ENCODE assay signal across 18 mouse cellular contexts in genomic region chr2:72129612-72130311, GRCm38 (mm10).
DNase-seq lines count a peak whose midpoint lies in the region; ATAC-seq and TF ChIP-seq lines count a peak whose summit lies in the region.
"Had no signal": no experiment of that assay in that cellular context is flagged by ENCODE, and none has a peak within 500 bp of the region (broad histone marks: within the 10 kb centered on the region; RNA-seq: fewer than 3 reads in every experiment).

No protein-coding gene starts in this region.

- no peak overlapping the region for H3K9ac ChIP-seq in midbrain, embryonic 14.5 days (replicated peaks; ENCODE audit: low read length)
- H3K9ac ChIP-seq in midbrain, embryonic 11.5 days (ENCODE audit: low read length) = no peak overlapping the region
- no peak overlapping the region for H3K9ac ChIP-seq in midbrain, embryonic 15.5 days
- H3K9ac ChIP-seq in midbrain, postnatal 0 days (replicated peaks; ENCODE audit: low read length, poor library complexity, severe bottlenecking) = no peak overlapping the region
- H3K9ac ChIP-seq: embryonic facial prominence, embryonic 12.5 days; forebrain, embryonic 13.5 days; forebrain, embryonic 15.5 days had no signal

- H3K36me3 ChIP-seq in midbrain, embryonic 14.5 days (ENCODE audit: control insufficient read depth, insufficient read depth, low read length) = no peaks in the 10 kb centered on the region
- no peaks in the 10 kb centered on the region for H3K36me3 ChIP-seq in midbrain, embryonic 11.5 days (ENCODE audit: control insufficient read depth, insufficient read depth, low read length)
- no peaks in the 10 kb centered on the region for H3K36me3 ChIP-seq in midbrain, embryonic 15.5 days (replicated peaks)
- no peaks in the 10 kb centered on the region for H3K36me3 ChIP-seq in midbrain, postnatal 0 days (ENCODE audit: insufficient read depth, low read length)
- H3K36me3 ChIP-seq: embryonic facial prominence, embryonic 10.5 days; embryonic facial prominence, embryonic 12.5 days; forebrain, embryonic 15.5 days had no signal

- H3K4me2 ChIP-seq in midbrain, embryonic 14.5 days (ENCODE audit: low read length) = no peak overlapping the region
- H3K4me2 ChIP-seq in midbrain, embryonic 11.5 days = no peak overlapping the region
- no peak overlapping the region for H3K4me2 ChIP-seq in midbrain, embryonic 15.5 days
- no peak overlapping the region for H3K4me2 ChIP-seq in midbrain, postnatal 0 days (ENCODE audit: low read depth, low read length, poor library complexity, severe bottlenecking)
- H3K4me2 ChIP-seq: embryonic facial prominence, embryonic 12.5 days; forebrain, embryonic 13.5 days; forebrain, embryonic 15.5 days had no signal

- H3K9me3 ChIP-seq in midbrain, embryonic 14.5 days (ENCODE audit: control insufficient read depth, low read length) = no peaks in the 10 kb centered on the region
- no peaks in the 10 kb centered on the region for H3K9me3 ChIP-seq in midbrain, embryonic 11.5 days (ENCODE audit: control insufficient read depth, low read length)
- no peaks in the 10 kb centered on the region for H3K9me3 ChIP-seq in midbrain, embryonic 15.5 days
- no peaks in the 10 kb centered on the region for H3K9me3 ChIP-seq in midbrain, postnatal 0 days (ENCODE audit: low read length)
- H3K9me3 ChIP-seq: embryonic facial prominence, embryonic 10.5 days; embryonic facial prominence, embryonic 12.5 days; forebrain, embryonic 13.5 days; forebrain, embryonic 15.5 days had no signal

- no peak overlapping the region for H3K4me3 ChIP-seq in midbrain, embryonic 14.5 days (replicated peaks; ENCODE audit: low read depth, low read length)
- no peak overlapping the region for H3K4me3 ChIP-seq in midbrain, embryonic 11.5 days (ENCODE audit: low read depth, low read length)
- H3K4me3 ChIP-seq in midbrain, embryonic 15.5 days = no peak overlapping the region
- no peak overlapping the region for H3K4me3 ChIP-seq in midbrain, postnatal 0 days (ENCODE audit: low read depth, low read length)
- H3K4me3 ChIP-seq: embryonic facial prominence, embryonic 10.5 days; embryonic facial prominence, embryonic 12.5 days; forebrain, embryonic 13.5 days; forebrain, embryonic 15.5 days had no signal

- no peak for ATAC-seq in midbrain, embryonic 14.5 days (ENCODE audit: low FRiP score, low TSS enrichment)
- no peak for ATAC-seq in midbrain, embryonic 11.5 days (ENCODE audit: low FRiP score)
- peak; percentile 66 for ATAC-seq in midbrain, embryonic 15.5 days (replicated peaks)
- ATAC-seq in midbrain, postnatal 0 days (ENCODE audit: low FRiP score) = peak; percentile 23; the same call in 1 of the 2 replicates
- ATAC-seq: forebrain, embryonic 13.5 days; forebrain, embryonic 15.5 days had no signal

- DNase-seq in midbrain, embryonic 14.5 days = peak; percentile 54
- DNase-seq in midbrain, embryonic 11.5 days (ENCODE audit: low spot score, missing footprints) = no peak
- DNase-seq in midbrain, postnatal 0 days (ENCODE audit: low spot score) = no peak
- no peak for DNase-seq in gastrocnemius, adult 18-20 months (ENCODE audit: low spot score)
- no peak for DNase-seq in neural tube, embryonic 10.5 days (ENCODE audit: extremely low spot score, low spot score)
- DNase-seq: adrenal gland, adult 2 months; adrenal gland, postnatal 10 days; adrenal gland, postnatal 25 days; cerebellum, adult 11-12 months; cerebellum, adult 2 months; cerebellum, adult 9-10 months; cerebellum, postnatal 10 days; cerebellum, postnatal 25 days had no signal

- no peaks in the 10 kb centered on the region for H3K27me3 ChIP-seq in midbrain, embryonic 14.5 days (ENCODE audit: control insufficient read depth, insufficient read depth, low read length)
- H3K27me3 ChIP-seq in midbrain, embryonic 11.5 days (ENCODE audit: control insufficient read depth, insufficient read depth, low read length) = no peaks in the 10 kb centered on the region
- no peaks in the 10 kb centered on the region for H3K27me3 ChIP-seq in midbrain, embryonic 15.5 days (replicated peaks)
- H3K27me3 ChIP-seq in midbrain, postnatal 0 days (ENCODE audit: insufficient read depth, low read length) = no peaks in the 10 kb centered on the region
- H3K27me3 ChIP-seq: embryonic facial prominence, embryonic 12.5 days; forebrain, embryonic 13.5 days; forebrain, embryonic 15.5 days had no signal

- no peak for TF ChIP-seq CTCF in midbrain, postnatal 0 days (IDR thresholded peaks at IDR 0.05)

- 43% methylated on average over 8 of the region's 8 CpGs for WGBS in midbrain, embryonic 14.5 days
- WGBS in midbrain, embryonic 11.5 days = 81% methylated on average over 8 of the region's 8 CpGs
- whole genome bisulfite sequencing in midbrain, embryonic 15.5 days = 47% methylated on average over 8 of the region's 8 CpGs
- WGBS in midbrain, postnatal 0 days = 37% methylated on average over 8 of the region's 8 CpGs

- H3K27ac ChIP-seq in midbrain, embryonic 14.5 days (replicated peaks; ENCODE audit: low read depth, low read length) = no peak overlapping the region
- no peak overlapping the region for H3K27ac ChIP-seq in midbrain, embryonic 11.5 days (ENCODE audit: low read depth, low read length)
- peak overlapping the region; percentile 63; the same call in 1 of the 2 replicates for H3K27ac ChIP-seq in midbrain, embryonic 15.5 days
- H3K27ac ChIP-seq in midbrain, postnatal 0 days (ENCODE audit: low read depth, low read length) = 0 out of 2 replicates have a peak overlapping the region, but pooled peaks have one; percentile 18
- H3K27ac ChIP-seq: embryonic facial prominence, embryonic 10.5 days; embryonic facial prominence, embryonic 12.5 days; forebrain, embryonic 13.5 days; forebrain, embryonic 15.5 days had no signal

- no peaks in the 10 kb centered on the region for H3K4me1 ChIP-seq in midbrain, embryonic 14.5 days (ENCODE audit: control insufficient read depth, insufficient read depth, low read length)
- H3K4me1 ChIP-seq in midbrain, embryonic 11.5 days (ENCODE audit: control insufficient read depth, insufficient read depth, low read length) = no peaks in the 10 kb centered on the region; the same call in 1 of the 2 replicates
- peaks cover 5% of the 10 kb centered on the region for H3K4me1 ChIP-seq in midbrain, embryonic 15.5 days
- H3K4me1 ChIP-seq in midbrain, postnatal 0 days (ENCODE audit: insufficient read depth, low read length) = no peaks in the 10 kb centered on the region
- H3K4me1 ChIP-seq: forebrain, embryonic 13.5 days; forebrain, embryonic 15.5 days had no signal

Comparison
In these comparisons a context has a peak if more than half of its experiments do, and no peak if none do; other contexts are left out.
1. ATAC-seq: peak in midbrain, embryonic 15.5 days (single experiment) and midbrain, postnatal 0 days (single experiment); none in midbrain, embryonic 14.5 days (single experiment) and midbrain, embryonic 11.5 days (single experiment).
2. H3K27ac ChIP-seq: peak in midbrain, embryonic 15.5 days (single experiment) and midbrain, postnatal 0 days (single experiment); none in midbrain, embryonic 14.5 days (single experiment) and midbrain, embryonic 11.5 days (single experiment).